Mouse (Mus musculus) midbrain, postnatal 0 days (tissue): ENCODE measurements around the gene Elp4. TPM values are rescaled to one million over a fixed set of nuclear protein-coding genes. Genes with fewer than 3 reads are reported as not detected.

Experiments used
- ATAC-seq: fragments of 200-750 bp; cut with Nextera tagmentation; 2 replicates; pipeline ENCODE4 v1.8.0; 2017; ENCODE audit warnings: moderate number of reproducible peaks, mild to moderate bottlenecking, moderate TSS enrichment, moderate library complexity; ENCODE audit not compliant: low FRiP score
- DNase-seq: peaks from one replicate; pipeline ENCODE4 v3.0.0-alpha.2; 2015; ENCODE audit warnings: low spot score
- H3K27ac ChIP-seq: fragments of 300-500 bp; sonication (generic); 2 replicates; pipeline ENCODE4 v1.5.1; 2014; ENCODE audit warnings: low read depth, mild to moderate bottlenecking, low read length, mixed read lengths
- H3K27me3 ChIP-seq: fragments of 300-500 bp; sonication (generic); 2 replicates; pipeline ENCODE4 v1.6.1; 2014; ENCODE audit warnings: low read length, control low read depth, mixed read lengths; ENCODE audit not compliant: insufficient read depth
- H3K36me3 ChIP-seq: fragments of 300-500 bp; sonication (generic); 2 replicates; pipeline ENCODE4 v1.6.1; 2014; ENCODE audit warnings: low read length, control low read depth, mixed read lengths; ENCODE audit not compliant: insufficient read depth
- H3K4me1 ChIP-seq: fragments of 300-500 bp; sonication (generic); 2 replicates; pipeline ENCODE4 v1.6.1; 2014; ENCODE audit warnings: mild to moderate bottlenecking, control low read depth, antibody characterized with exemption, low read length, mixed read lengths; ENCODE audit not compliant: insufficient read depth
- H3K4me2 ChIP-seq: fragments of 300-500 bp; sonication (generic); 2 replicates; pipeline ENCODE4 v1.6.1; 2014; ENCODE audit warnings: low read depth, mild to moderate bottlenecking, low read length, mixed read lengths; ENCODE audit not compliant: poor library complexity, severe bottlenecking
- H3K4me3 ChIP-seq: fragments of 300-500 bp; sonication (generic); 2 replicates; pipeline ENCODE4 v1.5.1; 2014; ENCODE audit warnings: low read depth, mild to moderate bottlenecking, low read length, moderate library complexity
- H3K9ac ChIP-seq: fragments of 300-500 bp; sonication (generic); replicated peaks from 2 replicates; pipeline ENCODE4 v1.6.1; 2014; ENCODE audit warnings: mild to moderate bottlenecking, low read length, moderate library complexity, mixed read lengths; ENCODE audit not compliant: poor library complexity, severe bottlenecking
- H3K9me3 ChIP-seq: fragments of 300-500 bp; sonication (generic); 2 replicates; pipeline ENCODE4 v1.6.1; 2016; ENCODE audit warnings: low read length, control low read depth
- CTCF ChIP-seq: IDR thresholded peaks from 2 replicates; pipeline ENCODE4 v1.5.1; 2016; ENCODE audit warnings: antibody characterized with exemption, mild to moderate bottlenecking
- WGBS: fragments of 180-500 bp; shearing (Covaris S2); extraction: QIAGEN DNeasy Blood & Tissue Kit; methylation state at CpG from one replicate; pipeline ENCODE4 v1.1.7; 2014; 5-methylcytosine and 5-hydroxymethylcytosine counted together
- polyA plus RNA-seq: library from polyadenylated mRNA; unstranded; fragments of >200 nt; fragmentation: Nextera tagmentation; extraction: Ambion mirVana; gene quantifications from 2 replicates; pipeline ENCODE4 v1.2.1, GENCODE M21; 2015
- total RNA-seq: library from RNA; depleted of rRNA; stranded (reverse); fragments of >200 nt; gene quantifications from 2 replicates; pipeline ENCODE4 v1.2.3, GENCODE M21; 2014

The Elp4 gene
- total and polyA plus RNA-seq, 2 experiments from 2014 or later, result 22.3 to 29.2 TPM

GRCm38 (mm10) chr2:105804506-105804905 lies 99.9 kb downstream of the Elp4 start:
- no peak for TF ChIP-seq CTCF
- no peaks in the 10 kb centered on the region for H3K36me3 ChIP-seq
- 0 out of 2 replicates have a peak, but pooled peaks have one; percentile 23 for ATAC-seq
- DNase-seq, result peak; percentile 74
- H3K9me3 ChIP-seq, result no peaks in the 10 kb centered on the region
- 43% methylated on average over 10 of the region's 10 CpGs for WGBS
- no peak overlapping the region for H3K4me2 ChIP-seq
- no peaks in the 10 kb centered on the region for H3K27me3 ChIP-seq
- H3K4me3 ChIP-seq, result no peak overlapping the region
- no peak overlapping the region for H3K27ac ChIP-seq
- H3K4me1 ChIP-seq, result no peaks in the 10 kb centered on the region
- no peak overlapping the region for H3K9ac ChIP-seq

- ATAC-seq (no peak), DNase-seq (no peak)
- Histone ChIP-seq H3K9me3 (no peaks in the 10 kb centered on the region), H3K27ac (no peak overlapping the region), H3K9ac (no peak overlapping the region), H3K4me2 (no peak overlapping the region), H3K4me1 (no peaks in the 10 kb centered on the region), H3K27me3 (no peaks in the 10 kb centered on the region), H3K4me3 (no peak overlapping the region), H3K36me3 (no peaks in the 10 kb centered on the region)
- WGBS, result 48% methylated on average over 5 of the region's 5 CpGs
- TF ChIP-seq CTCF, result no peak
Observed at GRCm38 (mm10) chr2:105803427-105803826, 100.9 kb downstream of the Elp4 start.

GRCm38 (mm10) chr2:105802902-105803301 lies 101.5 kb downstream of the Elp4 start:
- H3K27me3 ChIP-seq, result no peaks in the 10 kb centered on the region
- H3K27ac ChIP-seq, result no peak overlapping the region
- DNase-seq (no peak), ATAC-seq (no peak)
- no peaks in the 10 kb centered on the region for H3K9me3 ChIP-seq
- TF ChIP-seq CTCF, result no peak
- H3K4me2 ChIP-seq, result no peak overlapping the region
- H3K36me3 ChIP-seq, result no peaks in the 10 kb centered on the region
- no peak overlapping the region for H3K4me3 ChIP-seq
- H3K9ac ChIP-seq, result no peak overlapping the region
- no peaks in the 10 kb centered on the region for H3K4me1 ChIP-seq
- WGBS, result 96% methylated on average over 2 of the region's 2 CpGs

GRCm38 (mm10) chr2:105801536-105801935 lies 102.8 kb downstream of the Elp4 start:
- H3K9ac ChIP-seq, result no peak overlapping the region
- no peaks in the 10 kb centered on the region for H3K4me1 ChIP-seq
- DNase-seq (no peak), ATAC-seq (no peak)
- no peak for TF ChIP-seq CTCF
- H3K9me3 ChIP-seq, result no peaks in the 10 kb centered on the region
- 81% methylated on average over 6 of the region's 6 CpGs for WGBS
- no peaks in the 10 kb centered on the region for H3K27me3 ChIP-seq
- H3K4me2 ChIP-seq, result no peak overlapping the region
- H3K4me3 ChIP-seq, result no peak overlapping the region
- no peak overlapping the region for H3K27ac ChIP-seq
- no peaks in the 10 kb centered on the region for H3K36me3 ChIP-seq

- ATAC-seq, result no peak
Observed at GRCm38 (mm10) chr2:105800694-105801093, 103.7 kb downstream of the Elp4 start.

GRCm38 (mm10) chr2:105799840-105800239 lies 104.5 kb downstream of the Elp4 start:
- ATAC-seq, result no peak
- H3K9me3 ChIP-seq, result no peaks in the 10 kb centered on the region
- TF ChIP-seq CTCF, result peak; percentile 28
- no peaks in the 10 kb centered on the region for H3K36me3 ChIP-seq
- H3K27me3 ChIP-seq, result no peaks in the 10 kb centered on the region
- 70% methylated on average over 2 of the region's 2 CpGs for WGBS
- H3K4me2 ChIP-seq, result no peak overlapping the region
- no peaks in the 10 kb centered on the region for H3K4me1 ChIP-seq
- no peak overlapping the region for H3K9ac ChIP-seq
- H3K4me3 ChIP-seq, result no peak overlapping the region
- peak; percentile 69 for DNase-seq
- no peak overlapping the region for H3K27ac ChIP-seq

More at GRCm38 (mm10) chr2:105800694-105801093, 103.7 kb downstream of the Elp4 start:
- Histone ChIP-seq H3K36me3 (no peaks in the 10 kb centered on the region), H3K27ac (no peak overlapping the region), H3K4me2 (no peak overlapping the region), H3K9ac (no peak overlapping the region), H3K27me3 (no peaks in the 10 kb centered on the region), H3K9me3 (no peaks in the 10 kb centered on the region), H3K4me1 (no peaks in the 10 kb centered on the region), H3K4me3 (no peak overlapping the region)
- 65% methylated on average over 1 of the region's 1 CpGs for WGBS
- DNase-seq, result peak; percentile 68
- no peak for TF ChIP-seq CTCF
